Mouse (Mus musculus) ES-E14 (cell line): ENCODE measurements around the gene Cdhr2.

Experiments used
- HCFC1 ChIP-seq: IDR thresholded peaks from 2 replicates; pipeline ENCODE4 v1.6.1; 2012; ENCODE audit warnings: low read length, inconsistent platforms, borderline replicate concordance; ENCODE audit not compliant: insufficient read depth
- ZC3H11A ChIP-seq: IDR thresholded peaks from 2 replicates; pipeline ENCODE4 v1.6.1; 2012; ENCODE audit warnings: low read depth, mild to moderate bottlenecking, inconsistent platforms, low read length, borderline replicate concordance

- TF ChIP-seq HCFC1 (no peak), ZC3H11A (no peak)
Measured at GRCm38 (mm10) chr13:54691737-54692136, 9.5 kb upstream of the Cdhr2 start.
